Mouse (Mus musculus): ENCODE data around the gene Ubqln4. TPM values are rescaled to one million over a fixed set of nuclear protein-coding genes. Genes with fewer than 3 reads are reported as not detected.
"Not testable (repeated sequence)": the region's sequence is repeated elsewhere in the genome, so short reads cannot be mapped to it uniquely, and the experiment has no call there.

Gene Ubqln4
- total RNA-seq, 2 experiments from 2014 or later: 7.6 to 10.1 TPM

- ATAC-seq (replicated peaks; ENCODE audit: low FRiP score, poor library complexity, severe bottlenecking): no peak
Measured at GRCm38 (mm10) chr3:88559596-88559995, 6.0 kb downstream of the Ubqln4 start.

GRCm38 (mm10) chr3:88561989-88562388 is 8.4 kb downstream of the Ubqln4 start:
- no peak for ATAC-seq (replicated peaks; ENCODE audit: low FRiP score, poor library complexity, severe bottlenecking)

GRCm38 (mm10) chr3:88563442-88563841 is 9.9 kb downstream of the Ubqln4 start:
- no peak for ATAC-seq (replicated peaks; ENCODE audit: low FRiP score, poor library complexity, severe bottlenecking)

- ATAC-seq (replicated peaks; ENCODE audit: low FRiP score, poor library complexity, severe bottlenecking): no peak
Measured at GRCm38 (mm10) chr3:88563966-88564365, 10.4 kb downstream of the Ubqln4 start.

- no peak for ATAC-seq (replicated peaks; ENCODE audit: low FRiP score, poor library complexity, severe bottlenecking)
Measured at GRCm38 (mm10) chr3:88566116-88566515, 12.6 kb downstream of the Ubqln4 start.

GRCm38 (mm10) chr3:88566536-88567061 is 13.0 kb downstream of the Ubqln4 start:
- ATAC-seq (replicated peaks; ENCODE audit: low FRiP score, poor library complexity, severe bottlenecking): no peak

- no peak for ATAC-seq (replicated peaks; ENCODE audit: low FRiP score, poor library complexity, severe bottlenecking)
Measured at GRCm38 (mm10) chr3:88567892-88568291, 14.3 kb downstream of the Ubqln4 start.

- ATAC-seq (replicated peaks; ENCODE audit: low FRiP score, poor library complexity, severe bottlenecking): no peak
Measured at GRCm38 (mm10) chr3:88568615-88569014, 15.1 kb downstream of the Ubqln4 start.

- ATAC-seq (replicated peaks; ENCODE audit: low FRiP score, poor library complexity, severe bottlenecking): no peak
Measured at GRCm38 (mm10) chr3:88569093-88569492, 15.5 kb downstream of the Ubqln4 start.

- ATAC-seq (replicated peaks; ENCODE audit: low FRiP score, poor library complexity, severe bottlenecking): no peak
Measured at GRCm38 (mm10) chr3:88569694-88570093, 16.1 kb downstream of the Ubqln4 start.

- ATAC-seq (replicated peaks; ENCODE audit: low FRiP score, poor library complexity, severe bottlenecking): no peak
Measured at GRCm38 (mm10) chr3:88570341-88570740, 16.8 kb downstream of the Ubqln4 start.

GRCm38 (mm10) chr3:88571856-88572255 is 18.3 kb downstream of the Ubqln4 start:
- ATAC-seq (replicated peaks; ENCODE audit: low FRiP score, poor library complexity, severe bottlenecking): no peak

- ATAC-seq (replicated peaks; ENCODE audit: low FRiP score, poor library complexity, severe bottlenecking): no peak
Measured at GRCm38 (mm10) chr3:88572835-88573234, 19.3 kb downstream of the Ubqln4 start.

- ATAC-seq (replicated peaks; ENCODE audit: low FRiP score, poor library complexity, severe bottlenecking): no peak
Measured at GRCm38 (mm10) chr3:88573810-88574209, 20.3 kb downstream of the Ubqln4 start.

GRCm38 (mm10) chr3:88575540-88575939 is 22.0 kb downstream of the Ubqln4 start, which contains the start of gene Ssr2:
TSS of gene Ssr2 (plus strand) at chr3:88575876.
- no peak for ATAC-seq (replicated peaks; ENCODE audit: low FRiP score, poor library complexity, severe bottlenecking)

GRCm38 (mm10) chr3:88577846-88578245 is 24.3 kb downstream of the Ubqln4 start:
- not testable (repeated sequence) for ATAC-seq (replicated peaks; ENCODE audit: low FRiP score, poor library complexity, severe bottlenecking)

- no peak for ATAC-seq (replicated peaks; ENCODE audit: low FRiP score, poor library complexity, severe bottlenecking)
Measured at GRCm38 (mm10) chr3:88578498-88579424, 25.2 kb downstream of the Ubqln4 start.

- peak; percentile 96 for ATAC-seq (replicated peaks; ENCODE audit: low FRiP score, poor library complexity, severe bottlenecking)
Measured at GRCm38 (mm10) chr3:88579454-88580117, 26.0 kb downstream of the Ubqln4 start.

GRCm38 (mm10) chr3:88585769-88586168 is 32.2 kb downstream of the Ubqln4 start:
- no peak for ATAC-seq (replicated peaks; ENCODE audit: low FRiP score, poor library complexity, severe bottlenecking)

GRCm38 (mm10) chr3:88586640-88587039 is 33.1 kb downstream of the Ubqln4 start:
- ATAC-seq (replicated peaks; ENCODE audit: low FRiP score, poor library complexity, severe bottlenecking): no peak

GRCm38 (mm10) chr3:88590246-88590645 is 36.7 kb downstream of the Ubqln4 start:
- no peak for ATAC-seq (replicated peaks; ENCODE audit: low FRiP score, poor library complexity, severe bottlenecking)
